Mouse (Mus musculus): ENCODE measurements around the gene Cyp2d9.
"Not testable (repeated sequence)": the region's sequence is repeated elsewhere in the genome, so short reads cannot be mapped to it uniquely, and the experiment has no call there.

DNA sequence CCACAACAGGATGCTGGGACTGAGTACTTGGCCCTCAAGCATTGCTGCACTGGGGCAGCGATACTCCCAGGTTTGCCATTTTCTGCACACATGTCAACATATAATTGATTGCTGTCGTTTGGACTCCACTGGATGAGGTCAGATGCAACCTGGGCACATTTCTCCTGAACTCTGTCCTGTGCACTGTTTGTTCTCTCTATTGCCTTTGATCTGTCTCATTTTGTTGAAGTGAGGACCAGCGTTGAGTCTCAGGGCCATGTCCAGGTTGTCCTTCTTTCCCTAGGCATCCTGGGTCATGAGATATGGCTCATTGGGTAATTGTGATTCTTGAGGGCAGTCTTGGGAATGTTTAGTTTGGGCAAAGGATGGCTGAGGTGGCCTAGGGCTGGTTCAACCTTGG, 37.3 kb upstream of the Cyp2d9 start:
- not testable (repeated sequence) for TF ChIP-seq CTCF (IDR thresholded peaks at IDR 0.05; ENCODE audit: borderline replicate concordance, insufficient read depth, low read length); POLR2A (IDR thresholded peaks at IDR 0.05; ENCODE audit: low read depth, low read length)
